Mouse (Mus musculus) intestine, embryonic 14.5 days (tissue): ENCODE data around the gene Otogl. TPM values are rescaled to one million over a fixed set of nuclear protein-coding genes. Genes with fewer than 3 reads are reported as not detected.

Source experiments
- ATAC-seq: fragments of 200-750 bp; cut with Nextera tagmentation; replicated peaks from 2 replicates; pipeline ENCODE4 v1.8.0; 2017; ENCODE audit warnings: low read depth, moderate number of reproducible peaks, moderate TSS enrichment, moderate library complexity; ENCODE audit not compliant: low FRiP score, low TSS enrichment
- DNase-seq: peaks from one replicate; pipeline ENCODE4 v3.0.0-alpha.2; 2018; ENCODE audit warnings: low spot score
- H3K27ac ChIP-seq: fragments of 300-500 bp; sonication (generic); 2 replicates; pipeline ENCODE4 v1.5.1; 2014; ENCODE audit warnings: low read depth, mild to moderate bottlenecking, control low read depth
- H3K27me3 ChIP-seq: fragments of 300-500 bp; sonication (generic); replicated peaks from 2 replicates; pipeline ENCODE4 v1.6.1; 2014; ENCODE audit warnings: low read length, control low read depth; ENCODE audit not compliant: control insufficient read depth, insufficient read depth
- H3K36me3 ChIP-seq: fragments of 300-500 bp; sonication (generic); 2 replicates; pipeline ENCODE4 v1.6.1; 2014; ENCODE audit warnings: low read length, control low read depth; ENCODE audit not compliant: control insufficient read depth, insufficient read depth
- H3K4me1 ChIP-seq: fragments of 300-500 bp; sonication (generic); replicated peaks from 2 replicates; pipeline ENCODE4 v1.6.1; 2014; ENCODE audit warnings: low read length, control low read depth, mixed read lengths; ENCODE audit not compliant: control insufficient read depth, insufficient read depth
- H3K4me2 ChIP-seq: fragments of 300-500 bp; sonication (generic); 2 replicates; pipeline ENCODE4 v1.6.1; 2014; ENCODE audit warnings: low read length
- H3K4me3 ChIP-seq: fragments of 300-500 bp; sonication (generic); 2 replicates; pipeline ENCODE4 v1.5.1; 2014; ENCODE audit warnings: low read depth, low read length, control low read depth, mixed read lengths
- H3K9ac ChIP-seq: fragments of 300-500 bp; sonication (generic); 2 replicates; pipeline ENCODE4 v1.6.1; 2014; ENCODE audit warnings: mild to moderate bottlenecking, low read length
- H3K9me3 ChIP-seq: fragments of 300-500 bp; sonication (generic); 2 replicates; pipeline ENCODE4 v1.6.1; 2016; ENCODE audit warnings: low read length, control low read depth; ENCODE audit not compliant: control insufficient read depth
- WGBS: fragments of 180-500 bp; shearing (Covaris S2); extraction: QIAGEN DNeasy Blood & Tissue Kit; methylation state at CpG from one replicate; pipeline ENCODE4 v1.1.7; 2014; 5-methylcytosine and 5-hydroxymethylcytosine counted together
- polyA plus RNA-seq: library from polyadenylated mRNA; unstranded; fragments of >200 nt; fragmentation: Nextera tagmentation; extraction: Ambion mirVana; gene quantifications from 2 replicates; pipeline ENCODE4 v1.2.1, GENCODE M21; 2014

Gene Otogl
- 0.31 and 0.32 TPM in 2 replicates for polyA plus RNA-seq

- Histone ChIP-seq H3K4me2 (no peak within 1 kb of the TSS), H3K27ac (no peak within 1 kb of the TSS), H3K4me1 (no peaks in the 10 kb centered on the region), H3K9me3 (no peaks in the 10 kb centered on the region), H3K9ac (no peak within 1 kb of the TSS), H3K36me3 (no peaks in the 10 kb centered on the region), H3K27me3 (no peaks in the 10 kb centered on the region), H3K4me3 (no peak within 1 kb of the TSS)
- DNase-seq (no peak), ATAC-seq (no peak)
- WGBS = 64% methylated on average over 7 of the region's 7 CpGs
Measured at GRCm38 (mm10) chr10:107912084-107912573, at the start of gene Otogl. Otogl (minus strand) TSS chr10:107912134.

DNA sequence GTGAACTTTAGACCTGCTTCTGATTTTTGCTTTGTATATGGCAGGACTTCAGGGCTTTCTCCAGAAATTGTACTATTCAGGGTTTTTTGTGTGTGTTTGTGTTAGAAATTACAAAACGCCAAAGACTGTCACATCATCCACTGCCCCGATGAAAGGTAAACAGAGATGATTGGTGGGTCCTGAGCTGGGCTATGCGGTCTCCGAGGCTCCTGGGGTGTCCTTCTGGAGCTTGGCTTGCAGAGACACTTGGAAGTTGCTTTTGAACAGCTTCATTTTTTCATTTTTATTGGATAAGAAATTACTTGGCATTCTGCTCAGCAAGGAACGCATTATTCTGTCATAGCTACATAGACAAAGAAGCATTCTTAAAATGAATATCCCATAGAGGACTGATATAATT lies 44.7 kb upstream of the Otogl start:
- no peak overlapping the region for H3K27ac ChIP-seq
- H3K4me2 ChIP-seq = no peak overlapping the region
- no peaks in the 10 kb centered on the region for H3K4me1 ChIP-seq
- no peak overlapping the region for H3K9ac ChIP-seq
- DNase-seq = no peak
- H3K36me3 ChIP-seq = no peaks in the 10 kb centered on the region
- no peaks in the 10 kb centered on the region for H3K9me3 ChIP-seq
- no peaks in the 10 kb centered on the region for H3K27me3 ChIP-seq
- WGBS = 57% methylated on average over 5 of the region's 5 CpGs
- ATAC-seq = no peak
- no peak overlapping the region for H3K4me3 ChIP-seq

DNA sequence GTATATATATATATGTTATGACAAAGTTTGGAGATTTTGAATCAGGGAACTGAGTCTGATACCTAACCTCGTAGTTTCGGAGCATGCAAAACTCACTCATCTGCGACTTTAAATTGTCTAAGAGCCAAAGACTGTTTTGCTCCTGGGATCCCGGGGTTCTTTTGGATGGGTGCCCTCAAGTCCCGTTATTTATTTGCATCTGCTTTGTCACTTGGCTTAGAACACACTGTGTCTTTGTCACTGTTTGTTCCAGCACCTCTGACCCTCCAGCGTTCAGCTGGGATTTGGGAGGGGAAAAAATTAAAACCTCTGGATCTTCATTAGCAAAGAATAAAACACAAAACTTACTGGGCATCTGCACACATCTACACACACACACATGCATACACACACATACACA lies 42.5 kb upstream of the Otogl start:
- Histone ChIP-seq H3K4me2 (no peak overlapping the region), H3K4me1 (no peaks in the 10 kb centered on the region), H3K9me3 (no peaks in the 10 kb centered on the region), H3K4me3 (no peak overlapping the region), H3K27me3 (no peaks in the 10 kb centered on the region), H3K27ac (no peak overlapping the region), H3K36me3 (no peaks in the 10 kb centered on the region), H3K9ac (no peak overlapping the region)
- DNase-seq (no peak), ATAC-seq (no peak)
- WGBS = 81% methylated on average over 6 of the region's 6 CpGs

DNA sequence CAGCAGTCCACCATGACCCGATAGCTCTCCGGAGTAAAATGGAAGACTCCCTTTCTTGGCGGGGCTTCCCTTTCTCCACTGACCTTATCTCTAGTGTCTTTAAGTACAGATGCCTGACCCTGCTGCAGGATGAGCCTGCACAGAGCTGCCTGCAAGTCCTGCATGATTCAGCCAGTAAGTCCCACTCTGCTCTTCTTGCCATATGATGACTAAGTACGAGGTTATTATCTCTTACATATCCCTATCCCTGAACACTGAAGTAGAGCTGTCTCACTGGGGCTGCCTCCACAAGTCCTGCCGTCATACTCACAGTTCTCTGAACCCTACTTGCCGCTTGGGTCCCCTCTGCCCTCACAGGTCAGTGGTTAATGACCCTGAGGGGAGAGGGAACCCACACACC lies 39.7 kb upstream of the Otogl start:
- DNase-seq (no peak), ATAC-seq (no peak)
- Histone ChIP-seq H3K4me1 (no peaks in the 10 kb centered on the region), H3K9me3 (no peaks in the 10 kb centered on the region), H3K36me3 (no peaks in the 10 kb centered on the region), H3K27ac (no peak overlapping the region), H3K27me3 (no peaks in the 10 kb centered on the region), H3K4me3 (no peak overlapping the region), H3K4me2 (no peak overlapping the region), H3K9ac (no peak overlapping the region)
- WGBS = 86% methylated on average over 6 of the region's 6 CpGs

DNA sequence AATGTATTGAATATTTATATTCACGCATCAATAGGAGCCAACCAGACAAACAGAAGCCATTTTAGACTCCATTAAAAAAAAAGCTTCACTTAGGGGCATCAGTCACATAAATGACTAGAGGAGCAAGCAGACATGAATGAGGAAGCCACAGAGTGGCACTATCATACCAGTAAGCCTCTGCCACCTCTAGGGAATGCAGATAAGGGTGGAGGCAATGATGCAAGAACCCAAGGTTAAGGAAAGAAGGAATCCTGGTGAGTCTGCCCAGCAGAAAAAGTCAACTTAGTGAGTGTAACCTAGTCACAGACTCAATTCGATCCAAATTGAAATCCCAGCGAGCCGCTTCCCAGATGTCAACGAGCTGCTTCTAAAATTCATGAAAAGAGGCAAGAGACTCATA lies 38.0 kb upstream of the Otogl start:
- Histone ChIP-seq H3K4me1 (no peaks in the 10 kb centered on the region), H3K27me3 (no peaks in the 10 kb centered on the region), H3K36me3 (no peaks in the 10 kb centered on the region), H3K4me3 (no peak overlapping the region), H3K27ac (no peak overlapping the region), H3K4me2 (no peak overlapping the region), H3K9ac (no peak overlapping the region), H3K9me3 (no peaks in the 10 kb centered on the region)
- 94% methylated on average over 5 of the region's 5 CpGs for WGBS
- ATAC-seq (no peak), DNase-seq (no peak)

- H3K4me1 ChIP-seq = no peaks in the 10 kb centered on the region
- H3K36me3 ChIP-seq = no peaks in the 10 kb centered on the region
- ATAC-seq = no peak
- WGBS = 71% methylated on average over 8 of the region's 8 CpGs
- no peaks in the 10 kb centered on the region for H3K9me3 ChIP-seq
- H3K4me2 ChIP-seq = no peak overlapping the region
- H3K27me3 ChIP-seq = no peaks in the 10 kb centered on the region
- no peak overlapping the region for H3K4me3 ChIP-seq
- H3K27ac ChIP-seq = no peak overlapping the region
- no peak for DNase-seq
- H3K9ac ChIP-seq = no peak overlapping the region
Measured at GRCm38 (mm10) chr10:107948647-107949046, 36.7 kb upstream of the Otogl start.

- no peak for DNase-seq
- no peak overlapping the region for H3K9ac ChIP-seq
- no peaks in the 10 kb centered on the region for H3K27me3 ChIP-seq
- H3K4me2 ChIP-seq = no peak overlapping the region
- no peak for ATAC-seq
- no peak overlapping the region for H3K4me3 ChIP-seq
- no peaks in the 10 kb centered on the region for H3K36me3 ChIP-seq
- no peak overlapping the region for H3K27ac ChIP-seq
- no peaks in the 10 kb centered on the region for H3K9me3 ChIP-seq
- 76% methylated on average over 1 of the region's 1 CpGs for WGBS
- no peaks in the 10 kb centered on the region for H3K4me1 ChIP-seq
Measured at GRCm38 (mm10) chr10:107948038-107948437, 36.1 kb upstream of the Otogl start.

DNA sequence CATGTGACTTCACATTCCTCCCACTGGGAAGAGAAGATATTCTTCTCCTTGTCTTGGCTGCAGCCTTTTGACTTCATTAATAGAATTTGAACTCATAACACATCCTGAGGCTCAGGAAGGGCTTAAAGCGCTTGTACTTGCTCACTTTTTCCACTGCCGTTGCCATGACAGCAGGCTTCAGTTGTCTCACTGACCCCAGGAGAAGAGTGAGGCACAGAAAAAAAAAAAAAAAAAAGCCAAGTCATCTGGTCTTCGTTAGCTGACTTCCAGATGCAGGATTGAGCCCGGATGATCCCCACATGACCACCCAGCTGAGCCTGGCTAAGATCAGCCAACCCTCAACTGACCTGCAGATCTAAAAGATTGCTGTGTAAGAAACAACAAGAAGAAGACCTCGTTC lies 34.4 kb upstream of the Otogl start:
- ATAC-seq = no peak
- Histone ChIP-seq H3K9ac (no peak overlapping the region), H3K9me3 (no peaks in the 10 kb centered on the region), H3K4me1 (no peaks in the 10 kb centered on the region), H3K4me2 (no peak overlapping the region), H3K27ac (no peak overlapping the region), H3K4me3 (no peak overlapping the region), H3K36me3 (no peaks in the 10 kb centered on the region), H3K27me3 (no peaks in the 10 kb centered on the region)
- DNase-seq = no peak
- WGBS = 28% methylated on average over 5 of the region's 5 CpGs

- no peaks in the 10 kb centered on the region for H3K9me3 ChIP-seq
- 74% methylated on average over 3 of the region's 3 CpGs for WGBS
- H3K27ac ChIP-seq = no peak overlapping the region
- no peaks in the 10 kb centered on the region for H3K27me3 ChIP-seq
- H3K9ac ChIP-seq = no peak overlapping the region
- no peaks in the 10 kb centered on the region for H3K4me1 ChIP-seq
- H3K4me3 ChIP-seq = no peak overlapping the region
- H3K4me2 ChIP-seq = no peak overlapping the region
- DNase-seq = no peak
- no peak for ATAC-seq
- no peaks in the 10 kb centered on the region for H3K36me3 ChIP-seq
Measured at GRCm38 (mm10) chr10:107943859-107944258, 31.9 kb upstream of the Otogl start.
